Mouse (Mus musculus) kidney, postnatal 0 days (tissue): ENCODE data around the gene Capn1. TPM values are rescaled to one million over a fixed set of nuclear protein-coding genes. Genes with fewer than 3 reads are reported as not detected.
A peak's percentile ranks its signal among the peaks of the same experiment; 100 is the strongest.

Source experiments
- ATAC-seq: fragments of 200-750 bp; cut with Nextera tagmentation; replicated peaks from 2 replicates; pipeline ENCODE4 v1.8.0; 2017; ENCODE audit warnings: low read depth, moderate number of reproducible peaks, moderate TSS enrichment, moderate library complexity; ENCODE audit not compliant: low FRiP score
- DNase-seq: peaks from one replicate; pipeline ENCODE4 v3.0.0-alpha.2; 2016; ENCODE audit warnings: low spot score
- H3K27ac ChIP-seq: fragments of 300-500 bp; sonication (generic); 2 replicates; pipeline ENCODE4 v1.5.1; 2014; ENCODE audit warnings: mild to moderate bottlenecking
- H3K27me3 ChIP-seq: fragments of 300-500 bp; sonication (generic); 2 replicates; pipeline ENCODE4 v1.6.1; 2014; ENCODE audit warnings: low read length, mixed read lengths; ENCODE audit not compliant: insufficient read depth
- H3K36me3 ChIP-seq: fragments of 300-500 bp; sonication (generic); 2 replicates; pipeline ENCODE4 v1.6.1; 2014; ENCODE audit warnings: low read length, mixed read lengths; ENCODE audit not compliant: insufficient read depth
- H3K4me1 ChIP-seq: fragments of 300-500 bp; sonication (generic); replicated peaks from 2 replicates; pipeline ENCODE4 v1.6.1; 2014; ENCODE audit warnings: antibody characterized with exemption, low read length, mixed read lengths; ENCODE audit not compliant: insufficient read depth
- H3K4me2 ChIP-seq: fragments of 300-500 bp; sonication (generic); 2 replicates; pipeline ENCODE4 v1.6.1; 2014; ENCODE audit warnings: mild to moderate bottlenecking, low read length, moderate library complexity, mixed read lengths
- H3K4me3 ChIP-seq: fragments of 300-500 bp; sonication (generic); replicated peaks from 2 replicates; pipeline ENCODE4 v1.5.1; 2014; ENCODE audit warnings: low read depth, low read length
- H3K9ac ChIP-seq: fragments of 300-500 bp; sonication (generic); 2 replicates; pipeline ENCODE4 v1.6.1; 2014; ENCODE audit warnings: low read depth, low read length
- H3K9me3 ChIP-seq: fragments of 300-500 bp; sonication (generic); replicated peaks from 2 replicates; pipeline ENCODE4 v1.6.1; 2016; ENCODE audit warnings: low read length, inconsistent platforms, mixed read lengths
- CTCF ChIP-seq: IDR thresholded peaks from 2 replicates; pipeline ENCODE4 v1.5.1; 2016; ENCODE audit warnings: antibody characterized with exemption, low read depth, mild to moderate bottlenecking, moderate library complexity
- WGBS: fragments of 180-500 bp; shearing (Covaris S2); extraction: QIAGEN DNeasy Blood & Tissue Kit; methylation state at CpG from one replicate; pipeline ENCODE4 v1.1.7; 2014; 5-methylcytosine and 5-hydroxymethylcytosine counted together
- polyA plus RNA-seq: library from polyadenylated mRNA; unstranded; fragments of >200 nt; fragmentation: Nextera tagmentation; extraction: Ambion mirVana; gene quantifications from 2 replicates; pipeline ENCODE4 v1.2.1, GENCODE M21; 2015

The Capn1 gene
- polyA plus RNA-seq, 1 experiment from 2014 or later, result 13.5 TPM

DNA sequence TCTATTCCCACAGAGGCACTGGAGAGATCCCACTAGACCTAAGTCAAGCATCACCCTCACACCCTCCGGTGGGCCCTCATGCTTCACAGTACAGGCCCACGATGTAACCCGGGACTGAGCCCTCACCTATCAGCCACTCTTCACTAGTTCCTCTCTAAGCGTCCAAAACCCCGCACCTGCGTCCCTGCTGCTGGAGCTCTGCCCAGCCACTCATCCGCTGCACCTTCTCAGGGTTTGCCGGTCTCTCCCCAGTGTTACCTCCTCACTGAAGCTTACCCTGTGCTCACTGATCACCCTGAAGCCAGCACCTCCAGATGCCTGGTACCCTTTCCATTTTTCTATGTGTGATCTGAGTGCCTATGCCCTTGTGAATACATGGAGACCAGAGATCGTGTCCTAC lies 26.6 kb upstream of the Capn1 start:
- H3K9me3 ChIP-seq, result no peaks in the 10 kb centered on the region
- peaks cover 10% of the 10 kb centered on the region; the same call in 1 of the 2 replicates for H3K4me1 ChIP-seq
- 69% methylated on average over 9 of the region's 9 CpGs for WGBS
- no peak overlapping the region for H3K27ac ChIP-seq
- no peak overlapping the region for H3K9ac ChIP-seq
- H3K4me2 ChIP-seq, result no peak overlapping the region
- no peak for ATAC-seq
- no peak overlapping the region for H3K4me3 ChIP-seq
- DNase-seq, result no peak
- TF ChIP-seq CTCF, result no peak
- no peaks in the 10 kb centered on the region for H3K36me3 ChIP-seq
- no peaks in the 10 kb centered on the region for H3K27me3 ChIP-seq

DNA sequence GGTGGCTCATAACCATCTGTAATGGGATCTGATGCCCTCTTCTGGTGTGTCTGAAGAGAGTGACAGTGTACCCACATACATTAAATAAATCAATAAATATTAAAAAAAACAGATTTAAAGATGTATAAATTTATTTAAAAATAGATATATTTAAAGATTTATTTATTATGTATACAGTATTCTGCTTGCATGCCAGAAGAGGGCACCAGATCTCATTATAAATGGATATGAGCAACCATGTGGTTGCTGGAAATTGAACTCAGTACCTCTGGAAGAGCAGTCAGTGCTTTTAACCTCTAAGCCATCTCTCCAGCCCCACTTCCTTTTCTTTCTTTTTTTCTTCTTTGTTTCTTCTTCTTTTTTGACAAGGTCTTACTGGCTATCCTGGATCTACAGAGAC lies 24.3 kb upstream of the Capn1 start:
- Histone ChIP-seq H3K36me3 (no peaks in the 10 kb centered on the region), H3K4me1 (peaks cover 5% of the 10 kb centered on the region; the same call in 1 of the 2 replicates), H3K27me3 (no peaks in the 10 kb centered on the region), H3K4me3 (no peak overlapping the region), H3K4me2 (no peak overlapping the region), H3K27ac (no peak overlapping the region), H3K9me3 (no peaks in the 10 kb centered on the region), H3K9ac (no peak overlapping the region)
- no peak for ATAC-seq
- DNase-seq, result no peak
- peak; percentile 43 for TF ChIP-seq CTCF

DNA sequence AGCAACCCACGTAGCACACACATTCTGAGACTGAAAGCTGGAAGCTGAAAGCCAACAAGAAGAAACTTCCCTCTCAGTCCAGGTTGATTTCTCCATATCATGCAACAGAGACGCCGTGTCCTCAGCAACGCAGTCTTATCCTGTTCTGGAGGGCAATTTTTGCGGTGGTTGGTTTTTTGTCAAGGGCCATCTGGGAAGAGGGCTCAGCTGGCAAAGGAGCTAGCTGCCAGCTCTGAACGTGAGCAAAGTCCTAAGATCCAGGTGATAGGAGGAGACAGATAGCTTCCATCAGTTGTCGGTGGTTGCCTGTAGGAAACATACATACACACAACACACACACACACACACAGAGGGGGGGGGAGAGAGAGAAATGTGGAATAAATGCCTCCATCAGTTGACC lies 22.6 kb upstream of the Capn1 start:
- DNase-seq, result no peak

DNA sequence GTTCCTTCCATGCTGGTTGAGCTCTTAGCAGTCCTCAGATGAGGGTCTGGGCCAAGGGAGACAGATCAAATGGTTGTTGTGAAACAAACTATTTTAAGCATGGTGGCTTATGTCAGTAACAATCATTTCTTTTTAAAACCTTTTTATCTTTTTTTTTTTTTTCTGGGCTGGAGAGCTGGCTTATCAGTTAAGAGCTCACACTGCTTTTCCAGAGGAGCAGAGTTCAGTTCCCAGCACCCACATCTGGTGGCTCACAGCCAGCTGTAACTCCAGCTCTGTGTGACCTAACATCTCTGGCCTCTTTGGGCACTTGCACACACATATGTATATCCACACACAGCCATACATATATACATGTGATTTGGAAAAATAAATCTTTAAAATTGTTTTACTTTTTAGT lies 22.0 kb upstream of the Capn1 start:
- H3K36me3 ChIP-seq, result no peaks in the 10 kb centered on the region
- ATAC-seq (no peak), DNase-seq (no peak)
- no peaks in the 10 kb centered on the region for H3K27me3 ChIP-seq
- no peak for TF ChIP-seq CTCF
- no peak overlapping the region for H3K4me2 ChIP-seq
- no peak overlapping the region for H3K4me3 ChIP-seq
- no peak overlapping the region for H3K27ac ChIP-seq
- H3K9ac ChIP-seq, result no peak overlapping the region
- H3K9me3 ChIP-seq, result no peaks in the 10 kb centered on the region
- H3K4me1 ChIP-seq, result peaks cover 5% of the 10 kb centered on the region; the same call in 1 of the 2 replicates

More for the DNA sequence above, 22.6 kb upstream of the Capn1 start:
- no peak overlapping the region for H3K4me3 ChIP-seq
- no peaks in the 10 kb centered on the region for H3K9me3 ChIP-seq
- H3K27ac ChIP-seq, result no peak overlapping the region
- ATAC-seq, result no peak
- WGBS, result 72% methylated on average over 7 of the region's 7 CpGs
- no peak overlapping the region for H3K4me2 ChIP-seq
- TF ChIP-seq CTCF, result no peak
- peaks cover 5% of the 10 kb centered on the region; the same call in 1 of the 2 replicates for H3K4me1 ChIP-seq
- H3K9ac ChIP-seq, result no peak overlapping the region
- no peaks in the 10 kb centered on the region for H3K36me3 ChIP-seq
- H3K27me3 ChIP-seq, result no peaks in the 10 kb centered on the region

DNA sequence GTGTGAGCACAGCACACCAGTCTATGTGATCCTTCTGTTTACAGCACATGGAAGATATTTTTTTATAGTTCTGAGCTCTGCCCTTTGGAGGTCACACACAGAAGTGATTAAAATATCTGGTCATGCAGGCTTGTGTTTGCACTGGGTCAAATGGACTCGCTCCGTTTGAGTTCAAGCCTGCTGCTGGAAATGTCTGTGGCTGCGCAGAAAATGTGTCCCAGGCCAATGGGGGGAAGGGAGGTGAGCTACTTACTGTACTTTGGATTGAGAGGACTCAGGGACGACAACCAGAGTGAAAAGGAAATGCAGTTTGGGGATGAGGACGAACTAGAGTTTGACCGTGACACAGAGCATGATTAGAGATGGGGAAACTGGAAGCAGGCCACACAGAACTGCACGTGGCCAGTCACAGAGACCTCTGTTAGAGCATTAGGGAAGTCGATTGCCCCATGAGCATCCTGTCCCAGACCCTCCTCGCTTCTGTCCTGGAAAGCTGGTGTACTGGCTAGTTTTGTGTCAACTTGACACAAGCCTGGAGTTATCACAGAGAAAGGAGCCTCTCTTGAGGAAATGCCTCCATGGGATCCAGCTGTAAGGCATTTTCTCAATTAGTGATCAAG lies 20.4 kb upstream of the Capn1 start:
- H3K36me3 ChIP-seq, result no peaks in the 10 kb centered on the region
- 65% methylated on average over 9 of the region's 9 CpGs for WGBS
- H3K27me3 ChIP-seq, result no peaks in the 10 kb centered on the region
- H3K27ac ChIP-seq, result no peak overlapping the region
- ATAC-seq (no peak), DNase-seq (no peak)
- no peak for TF ChIP-seq CTCF
- H3K4me2 ChIP-seq, result no peak overlapping the region
- no peaks in the 10 kb centered on the region for H3K9me3 ChIP-seq
- H3K4me3 ChIP-seq, result no peak overlapping the region
- H3K4me1 ChIP-seq, result no peaks in the 10 kb centered on the region
- no peak overlapping the region for H3K9ac ChIP-seq

DNA sequence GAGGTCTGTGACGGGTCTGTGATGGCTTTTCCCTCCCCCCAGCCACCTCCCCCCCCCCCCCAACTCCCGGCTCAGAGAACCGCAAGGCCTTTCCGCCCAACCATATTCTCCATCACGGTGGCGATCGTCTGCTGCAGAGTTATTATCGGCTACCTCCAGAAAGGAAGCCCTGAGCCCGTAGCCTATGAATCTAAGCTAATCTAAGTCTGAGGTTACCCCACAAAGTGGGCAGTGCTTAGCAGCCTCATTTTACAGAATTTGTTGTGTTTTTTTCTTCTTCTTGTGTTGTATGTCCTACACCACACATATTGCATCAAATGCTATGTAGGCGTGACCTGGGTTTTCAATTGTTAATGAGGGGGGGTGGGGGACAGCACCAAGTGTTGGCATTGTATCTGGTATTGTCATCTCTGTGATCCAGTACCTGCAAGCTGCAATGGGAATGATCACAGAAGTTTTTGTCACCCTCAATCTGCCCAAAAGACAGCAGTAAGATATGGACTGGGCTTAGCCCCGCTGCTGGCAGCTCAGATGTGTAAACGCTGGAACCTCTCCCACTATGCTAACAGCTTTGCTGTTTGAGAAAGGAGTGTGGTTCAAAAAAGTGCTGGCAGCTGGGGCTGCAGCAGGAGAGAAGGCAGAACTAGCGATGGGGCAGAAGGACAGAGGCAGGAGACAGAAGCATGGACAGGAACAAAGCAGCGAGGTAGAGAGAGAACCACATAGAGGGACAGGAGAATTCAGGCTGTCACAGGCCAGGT lies 15.0 kb upstream of the Capn1 start:
- 68% methylated on average over 14 of the region's 14 CpGs for WGBS
- ATAC-seq, result no peak
- no peaks in the 10 kb centered on the region for H3K27me3 ChIP-seq
- no peak for DNase-seq
- H3K9ac ChIP-seq, result no peak overlapping the region
- no peaks in the 10 kb centered on the region for H3K9me3 ChIP-seq
- TF ChIP-seq CTCF, result no peak
- H3K4me2 ChIP-seq, result no peak overlapping the region
- H3K4me3 ChIP-seq, result no peak overlapping the region
- H3K36me3 ChIP-seq, result no peaks in the 10 kb centered on the region
- H3K4me1 ChIP-seq, result no peaks in the 10 kb centered on the region
- no peak overlapping the region for H3K27ac ChIP-seq
